Mouse (Mus musculus) heart, adult 18-20 months (tissue): ENCODE results near the gene Utp20. TPM values are rescaled to one million over a fixed set of nuclear protein-coding genes. Genes with fewer than 3 reads are reported as not detected.

Experiments used
- DNase-seq, 2 experiments: peaks; one replicate each; pipeline ENCODE4 v3.0.0; 2021 to 2022; ENCODE audit warnings: mixed read lengths in 1 of 2
- total RNA-seq, 2 experiments: library from RNA; stranded (reverse); gene quantifications; 2 replicates each; pipeline ENCODE4 v1.2.3; 2021

Utp20 gene
- total RNA-seq, 2 experiments from 2014 or later, result 15.9 to 16.7 TPM

GRCm38 (mm10) chr10:88716986-88717755 is 109.4 kb downstream of the Utp20 start:
- no peak for DNase-seq

- DNase-seq, result no peak
These were observed 111.0 kb downstream of the Utp20 start for GRCm38 (mm10) chr10:88715621-88716020.

- DNase-seq, result no peak
These were observed 111.9 kb downstream of the Utp20 start for GRCm38 (mm10) chr10:88714744-88715143.

GRCm38 (mm10) chr10:88712359-88712758 is 114.2 kb downstream of the Utp20 start:
- DNase-seq, result peak in 1 of 2 experiments; percentile 36

GRCm38 (mm10) chr10:88708671-88709523 is 117.7 kb downstream of the Utp20 start:
- no peak for DNase-seq

- no peak for DNase-seq
These were observed 125.7 kb downstream of the Utp20 start for GRCm38 (mm10) chr10:88700938-88701337.

Other genes with a start within 250 kb of the Utp20 start
- gene Mybpc1, start 221.7 kb downstream of the Utp20 start, total RNA-seq, result under 1 TPM; 0.37 to 0.75 TPM
- under 1 TPM in 1 of 2 experiments, not detected in 1; 0.90 TPM for gene Spic, start 141.8 kb downstream of the Utp20 start, total RNA-seq
- gene Arl1, start 95.9 kb downstream of the Utp20 start, total RNA-seq, result 10 to 100 TPM; 91.1 to 95.7 TPM
- under 1 TPM in 1 of 2 experiments, not detected in 1; 0.36 TPM for gene Slc5a8, start 59.2 kb upstream of the Utp20 start, total RNA-seq